Mouse (Mus musculus) embryonic facial prominence, embryonic 11.5 days (tissue): Measurements from ENCODE around the gene 1700029I15Rik. TPM values are rescaled to one million over a fixed set of nuclear protein-coding genes. Genes with fewer than 3 reads are reported as not detected.

ENCODE experiments used
- ATAC-seq: fragments of 200-750 bp; cut with Nextera tagmentation; replicated peaks from 2 replicates; pipeline ENCODE4 v1.8.0; 2017; ENCODE audit warnings: low read depth; ENCODE audit not compliant: insufficient number of reproducible peaks, low FRiP score, low TSS enrichment
- DNase-seq: peaks from one replicate; pipeline ENCODE4 v3.0.0-alpha.2; 2015; ENCODE audit warnings: low spot score
- H3K27ac ChIP-seq: fragments of 300-500 bp; sonication (generic); replicated peaks from 2 replicates; pipeline ENCODE4 v1.5.1; 2014; ENCODE audit warnings: mild to moderate bottlenecking, low read depth, low read length, control low read depth
- H3K27me3 ChIP-seq: fragments of 300-500 bp; sonication (generic); 2 replicates; pipeline ENCODE4 v1.6.1; 2014; ENCODE audit warnings: mild to moderate bottlenecking, low read length, moderate library complexity, mixed read lengths; ENCODE audit not compliant: control insufficient read depth, insufficient read depth
- H3K36me3 ChIP-seq: fragments of 300-500 bp; sonication (generic); replicated peaks from 2 replicates; pipeline ENCODE4 v1.6.1; 2014; ENCODE audit warnings: low read depth, mild to moderate bottlenecking, low read length, moderate library complexity, mixed read lengths; ENCODE audit not compliant: control insufficient read depth, insufficient read depth
- H3K4me1 ChIP-seq: fragments of 300-500 bp; sonication (generic); 2 replicates; pipeline ENCODE4 v1.6.1; 2014; ENCODE audit warnings: low read length, mixed read lengths; ENCODE audit not compliant: control insufficient read depth, insufficient read depth
- H3K4me2 ChIP-seq: fragments of 300-500 bp; sonication (generic); 2 replicates; pipeline ENCODE4 v1.6.1; 2014; ENCODE audit warnings: low read depth, mild to moderate bottlenecking, control low read depth, low read length, moderate library complexity
- H3K4me3 ChIP-seq: fragments of 300-500 bp; sonication (generic); 2 replicates; pipeline ENCODE4 v1.5.1; 2014; ENCODE audit warnings: low read depth, low read length, control low read depth
- H3K9ac ChIP-seq: fragments of 300-500 bp; sonication (generic); replicated peaks from 2 replicates; pipeline ENCODE4 v1.6.1; 2014; ENCODE audit warnings: mild to moderate bottlenecking, control low read depth, low read length
- H3K9me3 ChIP-seq: fragments of 300-500 bp; sonication (generic); replicated peaks from 2 replicates; pipeline ENCODE4 v1.6.1; 2016; ENCODE audit warnings: mild to moderate bottlenecking, low read length, inconsistent platforms, mixed read lengths; ENCODE audit not compliant: control insufficient read depth
- WGBS: fragments of 180-500 bp; shearing (Covaris S2); extraction: QIAGEN DNeasy Blood & Tissue Kit; methylation state at CpG from one replicate; pipeline ENCODE4 v1.1.7; 2014; 5-methylcytosine and 5-hydroxymethylcytosine counted together
- polyA plus RNA-seq: library from polyadenylated mRNA; unstranded; fragments of >200 nt; fragmentation: Nextera tagmentation; extraction: Ambion mirVana; gene quantifications from 2 replicates; pipeline ENCODE4 v1.2.1, GENCODE M21; 2014

Gene 1700029I15Rik
- polyA plus RNA-seq, 1 experiment from 2014 or later, result 1.6 TPM

DNA sequence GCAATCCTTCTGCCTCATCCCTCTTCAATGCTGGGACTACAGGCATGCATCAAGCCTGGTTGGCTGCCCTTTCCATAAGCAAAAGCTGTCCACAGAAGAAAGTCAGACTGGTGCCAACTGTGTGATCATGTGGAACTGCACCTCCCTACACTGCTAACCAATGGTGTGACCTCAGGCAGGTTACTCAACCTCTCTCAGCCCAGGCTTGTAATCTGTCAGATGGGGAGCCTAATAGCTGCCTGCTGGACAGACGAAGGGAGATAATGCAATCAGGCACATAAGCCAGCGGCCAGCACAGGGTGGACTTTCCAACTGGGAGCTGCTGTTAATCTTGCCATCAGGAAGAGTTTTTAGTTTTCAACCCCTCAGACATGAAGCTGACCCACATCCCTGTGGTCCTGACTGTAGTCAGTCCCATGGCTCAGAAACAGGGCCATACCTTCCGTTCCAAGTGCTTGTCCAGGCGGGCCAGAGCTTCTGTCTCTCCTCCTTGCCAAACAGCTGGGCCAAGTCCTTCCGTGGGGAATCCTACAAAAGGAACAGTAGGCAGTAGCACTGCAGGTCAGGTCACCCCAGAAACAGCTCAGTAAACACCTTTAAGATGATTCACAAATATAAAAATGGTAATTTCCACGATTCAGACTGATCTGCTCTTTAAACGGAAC is 39.5 kb downstream of the 1700029I15Rik start:
- ATAC-seq (no peak), DNase-seq (no peak)
- no peak overlapping the region for H3K27ac ChIP-seq
- no peaks in the 10 kb centered on the region for H3K27me3 ChIP-seq
- no peaks in the 10 kb centered on the region for H3K4me1 ChIP-seq
- WGBS, result 92% methylated on average over 7 of the region's 7 CpGs
- no peaks in the 10 kb centered on the region for H3K9me3 ChIP-seq
- no peak overlapping the region for H3K9ac ChIP-seq
- H3K4me3 ChIP-seq, result no peak overlapping the region
- no peaks in the 10 kb centered on the region; the same call in 1 of the 2 replicates for H3K36me3 ChIP-seq
- no peak overlapping the region for H3K4me2 ChIP-seq

DNA sequence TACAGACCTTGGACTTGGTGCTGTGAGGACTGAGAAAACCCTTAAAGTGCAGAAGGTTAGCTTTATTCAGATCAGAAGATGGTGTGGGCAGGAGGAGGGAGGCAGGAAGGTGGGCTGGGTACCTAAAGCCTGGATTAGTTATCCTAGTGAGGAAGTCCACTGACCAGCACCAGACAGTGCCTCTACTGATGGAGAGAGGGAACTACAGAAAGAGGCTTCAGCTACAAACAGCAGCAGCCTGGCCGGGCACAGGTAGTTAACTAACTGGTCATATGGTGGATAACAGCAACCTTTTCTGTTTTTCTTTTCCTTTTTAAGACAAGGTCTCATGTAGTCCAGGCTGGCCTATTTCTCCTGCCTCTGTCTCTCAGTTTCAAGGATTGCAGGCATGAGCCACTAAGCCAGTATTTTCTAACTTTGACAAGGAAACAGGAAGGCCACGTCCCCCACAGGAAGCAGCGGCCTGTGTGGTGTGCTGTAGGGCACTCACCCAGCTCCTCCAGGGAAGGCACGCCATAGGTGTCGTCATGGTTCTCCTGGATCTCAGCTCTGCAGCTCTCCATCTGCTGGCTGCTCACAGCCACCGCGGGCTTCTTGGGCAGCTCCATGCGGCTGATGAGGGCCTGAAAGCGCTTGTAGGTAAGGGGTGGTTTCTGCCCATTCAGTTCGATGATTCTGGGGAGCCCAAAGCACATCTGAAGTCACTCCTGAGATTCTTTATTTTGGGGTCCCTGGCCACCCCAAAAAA is 40.2 kb downstream of the 1700029I15Rik start:
- Histone ChIP-seq H3K27me3 (no peaks in the 10 kb centered on the region), H3K9ac (no peak overlapping the region), H3K4me1 (no peaks in the 10 kb centered on the region), H3K9me3 (no peaks in the 10 kb centered on the region), H3K4me3 (no peak overlapping the region), H3K4me2 (no peak overlapping the region), H3K36me3 (no peaks in the 10 kb centered on the region; the same call in 1 of the 2 replicates), H3K27ac (no peak overlapping the region)
- ATAC-seq (no peak), DNase-seq (peak; percentile 32)
- WGBS, result 73% methylated on average over 10 of the region's 10 CpGs

DNA sequence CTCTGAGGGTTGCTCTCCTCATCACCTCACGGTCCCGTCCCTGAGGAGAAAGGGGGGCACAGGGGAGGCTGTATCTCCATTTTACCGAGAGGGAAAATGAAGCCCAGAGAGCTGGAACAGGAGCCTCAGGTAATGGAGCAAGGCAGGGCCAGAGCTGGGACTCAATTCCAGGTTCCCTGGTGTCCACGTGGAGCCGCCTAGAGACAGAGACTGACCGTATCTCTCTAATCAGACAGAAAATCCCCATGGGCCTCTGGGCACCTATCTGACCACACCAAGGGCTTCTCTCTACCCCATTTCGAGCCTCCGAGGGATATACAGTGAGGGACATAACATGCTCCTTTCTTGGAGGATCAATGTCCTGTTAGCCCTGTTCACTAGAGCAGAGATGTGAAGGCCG is 40.8 kb downstream of the 1700029I15Rik start:
- WGBS, result 92% methylated on average over 9 of the region's 9 CpGs
- Histone ChIP-seq H3K36me3 (no peaks in the 10 kb centered on the region; the same call in 1 of the 2 replicates), H3K9ac (no peak overlapping the region), H3K27ac (no peak overlapping the region), H3K27me3 (no peaks in the 10 kb centered on the region), H3K4me1 (no peaks in the 10 kb centered on the region), H3K4me2 (no peak overlapping the region), H3K9me3 (no peaks in the 10 kb centered on the region), H3K4me3 (no peak overlapping the region)
- DNase-seq (no peak), ATAC-seq (no peak)

DNA sequence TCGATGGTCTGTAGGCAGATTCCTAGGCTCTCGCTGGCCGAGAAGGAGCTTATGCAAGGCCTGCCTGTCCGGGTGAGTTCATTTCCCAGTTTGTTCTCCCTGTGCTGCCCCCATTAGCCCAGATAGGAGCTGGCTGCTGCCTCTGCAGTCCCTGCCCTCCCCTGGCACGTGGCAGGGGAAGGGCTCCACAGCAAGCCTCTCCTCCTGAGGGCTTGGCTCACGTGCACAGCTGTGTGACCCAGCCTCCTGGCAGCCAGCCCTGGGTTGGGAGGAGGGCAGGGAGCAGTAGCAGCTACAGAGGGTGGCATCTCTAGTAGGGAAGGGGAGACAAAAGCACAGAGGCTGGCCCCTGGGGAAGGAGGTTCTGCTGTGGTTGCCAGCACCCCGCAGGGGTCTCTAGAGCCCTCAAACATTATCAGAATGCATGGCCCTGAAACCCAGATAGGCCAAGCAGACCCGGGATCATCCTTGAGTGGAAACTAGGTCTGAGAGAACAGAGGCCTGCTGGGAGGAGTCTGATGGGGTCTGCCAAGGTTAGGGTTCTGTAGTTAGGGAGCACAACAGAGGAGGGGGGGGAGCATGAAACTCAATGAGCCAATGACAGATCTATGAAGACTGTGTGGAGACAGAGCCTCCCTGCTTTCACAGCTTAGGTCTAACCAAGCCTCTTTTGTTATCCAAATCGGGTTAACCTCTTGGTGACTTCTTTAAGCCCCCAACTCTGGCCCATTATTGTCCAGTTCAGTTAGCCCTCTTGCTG is 41.5 kb downstream of the 1700029I15Rik start:
- H3K27ac ChIP-seq, result no peak overlapping the region
- H3K4me3 ChIP-seq, result no peak overlapping the region
- H3K4me2 ChIP-seq, result no peak overlapping the region
- no peaks in the 10 kb centered on the region for H3K4me1 ChIP-seq
- no peak for DNase-seq
- H3K9me3 ChIP-seq, result no peaks in the 10 kb centered on the region
- no peaks in the 10 kb centered on the region for H3K27me3 ChIP-seq
- WGBS, result 87% methylated on average over 9 of the region's 9 CpGs
- no peak overlapping the region for H3K9ac ChIP-seq
- no peak for ATAC-seq
- no peaks in the 10 kb centered on the region; the same call in 1 of the 2 replicates for H3K36me3 ChIP-seq

DNA sequence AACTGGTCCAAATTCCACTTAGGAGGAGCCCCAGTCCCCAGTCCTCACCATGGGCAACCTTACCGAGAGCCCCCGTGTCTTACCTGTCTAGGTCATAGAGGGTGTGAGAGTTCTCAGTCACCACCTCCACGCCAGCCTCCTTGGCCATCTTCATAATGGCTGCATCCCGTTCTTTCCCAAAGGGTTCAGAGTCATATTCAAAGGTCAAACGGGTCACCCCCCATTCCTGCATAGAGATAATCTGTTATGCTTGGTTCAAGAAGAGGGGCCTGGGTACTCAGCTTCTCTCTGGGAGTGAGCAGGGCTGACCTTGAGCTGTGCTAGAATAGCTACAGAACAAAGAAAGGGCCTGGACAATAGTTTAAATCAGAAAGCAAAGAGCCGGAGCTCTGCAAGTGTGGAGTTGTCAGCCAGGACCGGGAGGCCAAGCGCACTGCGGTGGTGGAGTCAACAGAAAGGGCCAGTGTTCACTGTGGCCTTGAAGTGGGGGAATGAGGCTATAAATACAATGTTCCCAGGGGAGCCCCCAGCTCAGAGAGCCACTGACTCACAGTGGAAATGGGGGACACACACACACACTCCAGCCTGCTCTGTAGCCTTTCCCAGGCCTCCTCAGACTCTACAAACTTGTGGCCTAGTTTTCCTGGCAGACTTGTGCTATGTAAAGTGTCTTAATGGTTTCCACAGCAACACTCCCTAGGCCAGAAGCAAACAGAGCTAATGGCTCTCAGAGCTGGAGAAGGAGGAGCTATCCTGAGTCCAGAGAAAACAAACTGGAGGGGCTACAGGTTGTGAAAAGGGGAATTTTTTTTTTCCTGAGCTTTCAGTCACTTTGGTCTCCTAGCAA is 42.3 kb downstream of the 1700029I15Rik start:
- ATAC-seq (peak; percentile 51), DNase-seq (peak; percentile 62)
- Histone ChIP-seq H3K9me3 (no peaks in the 10 kb centered on the region), H3K27me3 (no peaks in the 10 kb centered on the region), H3K36me3 (no peaks in the 10 kb centered on the region; the same call in 1 of the 2 replicates), H3K27ac (no peak overlapping the region; the same call in 1 of the 2 replicates), H3K4me2 (no peak overlapping the region), H3K9ac (no peak overlapping the region), H3K4me1 (no peaks in the 10 kb centered on the region), H3K4me3 (no peak overlapping the region)
- WGBS, result 69% methylated on average over 9 of the region's 9 CpGs

DNA sequence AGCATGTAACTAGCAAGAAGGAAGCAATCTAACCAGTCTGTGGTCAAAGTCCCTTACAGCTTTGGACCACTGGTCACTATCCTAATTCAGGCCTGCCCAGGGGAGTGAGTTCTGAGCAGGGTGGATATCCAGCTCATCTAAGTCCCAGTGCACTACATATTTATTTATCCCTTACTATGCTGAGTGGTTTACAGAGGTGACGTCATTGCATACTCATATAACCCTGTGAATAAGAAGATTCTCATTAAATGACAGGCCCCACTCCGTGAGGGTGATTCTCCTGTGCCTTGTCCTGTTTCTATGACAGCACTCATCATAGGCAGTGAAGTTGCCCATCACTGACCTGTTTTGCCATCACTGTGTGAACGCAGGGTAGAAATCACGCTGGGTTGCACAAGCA is 43.0 kb downstream of the 1700029I15Rik start:
- Histone ChIP-seq H3K9ac (no peak overlapping the region), H3K4me3 (no peak overlapping the region), H3K9me3 (no peaks in the 10 kb centered on the region), H3K4me2 (no peak overlapping the region), H3K27me3 (no peaks in the 10 kb centered on the region), H3K4me1 (no peaks in the 10 kb centered on the region), H3K27ac (no peak overlapping the region), H3K36me3 (no peaks in the 10 kb centered on the region; the same call in 1 of the 2 replicates)
- ATAC-seq (no peak), DNase-seq (no peak)
- WGBS, result 87% methylated on average over 4 of the region's 4 CpGs

DNA sequence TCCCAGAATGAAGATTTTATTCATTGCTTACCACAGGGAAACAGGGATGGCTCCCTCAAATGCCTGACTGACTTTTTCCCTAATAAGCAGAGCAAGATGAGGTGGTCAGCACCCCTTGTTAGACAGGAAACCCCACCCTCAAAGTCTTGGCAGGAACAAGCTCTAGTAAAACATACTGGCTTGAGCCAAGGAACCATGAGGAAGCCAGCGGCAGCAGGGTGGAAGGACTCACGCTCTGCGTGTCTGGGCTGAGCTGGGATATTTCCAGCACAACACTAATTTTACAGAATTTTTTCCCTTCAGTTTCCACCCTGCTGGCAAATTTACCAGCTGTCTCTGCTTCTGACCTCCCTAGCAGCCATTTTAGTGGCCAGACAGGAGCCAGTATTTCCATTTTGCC is 44.1 kb downstream of the 1700029I15Rik start:
- ATAC-seq, result no peak
- Histone ChIP-seq H3K4me1 (peaks cover 1% of the 10 kb centered on the region; the same call in 1 of the 2 replicates), H3K9me3 (no peaks in the 10 kb centered on the region), H3K27ac (no peak overlapping the region), H3K9ac (no peak overlapping the region), H3K4me3 (no peak overlapping the region), H3K36me3 (no peaks in the 10 kb centered on the region; the same call in 1 of the 2 replicates), H3K4me2 (no peak overlapping the region), H3K27me3 (no peaks in the 10 kb centered on the region)
- 100% methylated on average over 3 of the region's 3 CpGs for WGBS
- no peak for DNase-seq
